Mouse (Mus musculus): ENCODE results near the gene Rbm44.

The Rbm44 gene

GRCm38 (mm10) chr1:91176871-91177270, 32.0 kb downstream of the Rbm44 start:
- in situ Hi-C loops (cut with MboI; ENCODE audit: unreplicated experiment in 2 of 2), result no loop called here

- in situ Hi-C loops (cut with MboI; ENCODE audit: unreplicated experiment in 2 of 2), result no loop called here
Observed at GRCm38 (mm10) chr1:91179086-91179485, 34.2 kb downstream of the Rbm44 start.

GRCm38 (mm10) chr1:91179533-91180173, 34.8 kb downstream of the Rbm44 start, which contains the start of gene Ramp1:
Gene Ramp1, plus strand, starts transcription at chr1:91179822.
- in situ Hi-C loops (cut with MboI; ENCODE audit: unreplicated experiment in 2 of 2), result loop anchor here (5.0 kb wide), 2 partner anchors 58 to 63 kb away; no protein-coding TSS in a partner anchor

- in situ Hi-C loops (cut with MboI; ENCODE audit: unreplicated experiment in 2 of 2), result loop anchor here (5.0 kb wide), 2 partner anchors 57 to 62 kb away; no protein-coding TSS in a partner anchor
Observed at GRCm38 (mm10) chr1:91180174-91180565, 35.3 kb downstream of the Rbm44 start.

- in situ Hi-C loops (cut with MboI; ENCODE audit: unreplicated experiment in 2 of 2), result loop anchor here (5.0 kb wide), 2 partner anchors 57 to 62 kb away; no protein-coding TSS in a partner anchor
Observed at GRCm38 (mm10) chr1:91180723-91181122, 35.8 kb downstream of the Rbm44 start.

GRCm38 (mm10) chr1:91181261-91181660, 36.4 kb downstream of the Rbm44 start:
- in situ Hi-C loops (cut with MboI; ENCODE audit: unreplicated experiment in 2 of 2), result loop anchor here (5.0 kb wide), 2 partner anchors 56 to 61 kb away; no protein-coding TSS in a partner anchor

GRCm38 (mm10) chr1:91181784-91182450, 37.0 kb downstream of the Rbm44 start:
- in situ Hi-C loops (cut with MboI; ENCODE audit: unreplicated experiment in 2 of 2), result loop anchor here (5.0 kb wide), 2 partner anchors 55 to 60 kb away; no protein-coding TSS in a partner anchor

- in situ Hi-C loops (cut with MboI; ENCODE audit: unreplicated experiment in 2 of 2), result loop anchor here (5.0 kb wide), 2 partner anchors 54 to 59 kb away; no protein-coding TSS in a partner anchor
Observed at GRCm38 (mm10) chr1:91183305-91183704, 38.4 kb downstream of the Rbm44 start.

GRCm38 (mm10) chr1:91186677-91187076, 41.8 kb downstream of the Rbm44 start:
- in situ Hi-C loops (cut with MboI; ENCODE audit: unreplicated experiment in 2 of 2), result no loop called here

GRCm38 (mm10) chr1:91187315-91187714, 42.4 kb downstream of the Rbm44 start:
- in situ Hi-C loops (cut with MboI; ENCODE audit: unreplicated experiment in 2 of 2), result no loop called here

GRCm38 (mm10) chr1:91187786-91188640, 43.1 kb downstream of the Rbm44 start:
- in situ Hi-C loops (cut with MboI; ENCODE audit: unreplicated experiment in 2 of 2), result no loop called here

GRCm38 (mm10) chr1:91188851-91189460, 44.1 kb downstream of the Rbm44 start:
- in situ Hi-C loops (cut with MboI; ENCODE audit: unreplicated experiment in 2 of 2), result no loop called here

GRCm38 (mm10) chr1:91192184-91192583, 47.3 kb downstream of the Rbm44 start:
- in situ Hi-C loops (cut with MboI; ENCODE audit: unreplicated experiment in 2 of 2), result no loop called here

- in situ Hi-C loops (cut with MboI; ENCODE audit: unreplicated experiment in 2 of 2), result no loop called here
Observed at GRCm38 (mm10) chr1:91193242-91193641, 48.4 kb downstream of the Rbm44 start.

- in situ Hi-C loops (cut with MboI; ENCODE audit: unreplicated experiment in 2 of 2), result no loop called here
Observed at GRCm38 (mm10) chr1:91193680-91194079, 48.8 kb downstream of the Rbm44 start.

GRCm38 (mm10) chr1:91199793-91200192, 54.9 kb downstream of the Rbm44 start:
- in situ Hi-C loops (cut with MboI; ENCODE audit: unreplicated experiment in 2 of 2), result no loop called here

- in situ Hi-C loops (cut with MboI; ENCODE audit: unreplicated experiment in 2 of 2), result no loop called here
Observed at GRCm38 (mm10) chr1:91201122-91201521, 56.2 kb downstream of the Rbm44 start.

- in situ Hi-C loops (cut with MboI; ENCODE audit: unreplicated experiment in 2 of 2), result no loop called here
Observed at GRCm38 (mm10) chr1:91204221-91204765, 59.4 kb downstream of the Rbm44 start.

GRCm38 (mm10) chr1:91205651-91206050, 60.8 kb downstream of the Rbm44 start:
- in situ Hi-C loops (cut with MboI; ENCODE audit: unreplicated experiment in 2 of 2), result no loop called here

- in situ Hi-C loops (cut with MboI; ENCODE audit: unreplicated experiment in 2 of 2), result no loop called here
Observed at GRCm38 (mm10) chr1:91206336-91206735, 61.4 kb downstream of the Rbm44 start.
